Mouse (Mus musculus) embryonic facial prominence, embryonic 14.5 days (tissue): ENCODE data around the gene Slc25a29. TPM values are rescaled to one million over a fixed set of nuclear protein-coding genes. Genes with fewer than 3 reads are reported as not detected.

Source experiments
- ATAC-seq: fragments of 200-750 bp; cut with Nextera tagmentation; 2 replicates; pipeline ENCODE4 v1.8.0; 2017; ENCODE audit warnings: low read depth, moderate number of reproducible peaks, moderate TSS enrichment
- DNase-seq: peaks from one replicate; pipeline ENCODE4 v3.0.0-alpha.2; 2015; ENCODE audit warnings: low spot score
- H3K27ac ChIP-seq: fragments of 300-500 bp; sonication (generic); replicated peaks from 2 replicates; pipeline ENCODE4 v1.5.1; 2014; ENCODE audit warnings: low read depth, mild to moderate bottlenecking, low read length, moderate library complexity
- H3K27me3 ChIP-seq: fragments of 300-500 bp; sonication (generic); replicated peaks from 2 replicates; pipeline ENCODE4 v1.6.1; 2014; ENCODE audit warnings: low read length; ENCODE audit not compliant: control insufficient read depth, insufficient read depth
- H3K36me3 ChIP-seq: fragments of 300-500 bp; sonication (generic); 2 replicates; pipeline ENCODE4 v1.6.1; 2014; ENCODE audit warnings: low read length, mixed read lengths; ENCODE audit not compliant: control insufficient read depth, insufficient read depth
- H3K4me1 ChIP-seq: fragments of 300-500 bp; sonication (generic); 2 replicates; pipeline ENCODE4 v1.6.1; 2014; ENCODE audit warnings: antibody characterized with exemption, low read length; ENCODE audit not compliant: control insufficient read depth, insufficient read depth
- H3K4me2 ChIP-seq: fragments of 300-500 bp; sonication (generic); 2 replicates; pipeline ENCODE4 v1.6.1; 2014; ENCODE audit warnings: low read depth, mild to moderate bottlenecking, low read length, moderate library complexity, mixed read lengths
- H3K4me3 ChIP-seq: fragments of 300-500 bp; sonication (generic); 2 replicates; pipeline ENCODE4 v1.5.1; 2014; ENCODE audit warnings: low read depth, mild to moderate bottlenecking, low read length
- H3K9ac ChIP-seq: fragments of 300-500 bp; sonication (generic); 2 replicates; pipeline ENCODE4 v1.6.1; 2014; ENCODE audit warnings: low read depth, mild to moderate bottlenecking, low read length, moderate library complexity, mixed read lengths
- H3K9me3 ChIP-seq: fragments of 300-500 bp; sonication (generic); 2 replicates; pipeline ENCODE4 v1.6.1; 2016; ENCODE audit warnings: low read length; ENCODE audit not compliant: control insufficient read depth
- WGBS: fragments of 180-500 bp; shearing (Covaris S2); extraction: QIAGEN DNeasy Blood & Tissue Kit; methylation state at CpG from one replicate; pipeline ENCODE4 v1.1.7; 2014; 5-methylcytosine and 5-hydroxymethylcytosine counted together
- polyA plus RNA-seq: library from polyadenylated mRNA; unstranded; fragments of >200 nt; fragmentation: Nextera tagmentation; extraction: Ambion mirVana; gene quantifications from 2 replicates; pipeline ENCODE4 v1.2.1, GENCODE M21; 2014

Slc25a29 gene
- polyA plus RNA-seq, 1 experiment from 2014 or later = 8.4 TPM

DNA sequence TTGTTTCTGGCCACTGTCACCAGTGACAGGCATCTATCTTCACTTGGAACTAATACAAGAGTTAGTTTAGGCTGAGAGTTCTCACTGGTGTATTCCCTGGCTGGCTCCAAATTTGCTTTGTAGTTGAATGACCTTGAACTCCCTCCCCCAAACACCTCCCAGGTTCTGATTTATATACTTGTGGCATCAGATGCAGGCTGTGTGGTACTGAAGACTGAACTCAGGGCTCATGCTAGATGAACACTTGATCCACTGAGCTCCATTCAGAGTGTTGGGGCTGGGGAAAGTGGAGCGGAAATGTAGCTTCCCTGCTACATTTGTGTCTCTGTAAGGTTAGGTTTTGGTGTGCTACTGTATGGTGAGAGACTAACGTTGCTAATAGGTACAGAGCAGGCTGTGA lies 31.3 kb downstream of the Slc25a29 start:
- ATAC-seq (no peak), DNase-seq (no peak)
- Histone ChIP-seq H3K4me2 (no peak overlapping the region), H3K4me1 (no peaks in the 10 kb centered on the region), H3K27me3 (no peaks in the 10 kb centered on the region), H3K9ac (no peak overlapping the region), H3K27ac (no peak overlapping the region), H3K9me3 (no peaks in the 10 kb centered on the region), H3K4me3 (no peak overlapping the region), H3K36me3 (peaks cover 4% of the 10 kb centered on the region; the same call in 1 of the 2 replicates)
- whole genome bisulfite sequencing = 84% methylated on average over 2 of the region's 2 CpGs

DNA sequence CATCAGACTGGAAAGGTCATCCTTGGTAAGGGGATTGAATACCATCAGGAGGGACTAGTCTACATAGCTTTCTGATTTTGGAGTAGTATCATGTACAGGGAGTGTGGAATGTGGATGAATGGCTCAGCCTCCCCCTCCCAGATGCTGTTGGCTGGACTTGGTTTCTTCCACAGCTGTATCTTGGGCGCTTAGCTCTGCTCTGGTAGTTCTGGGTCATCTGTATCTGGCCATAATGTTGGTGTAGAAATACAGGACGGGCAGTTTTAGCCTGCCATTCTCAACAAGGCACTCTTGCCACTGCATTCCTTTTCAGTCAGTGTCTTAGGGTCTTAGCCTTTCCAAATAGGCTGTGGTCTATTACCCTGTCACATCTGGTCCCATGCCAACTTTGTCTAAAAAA lies 34.1 kb downstream of the Slc25a29 start:
- no peaks in the 10 kb centered on the region for H3K4me1 ChIP-seq
- 69% methylated on average over 2 of the region's 2 CpGs for WGBS
- no peaks in the 10 kb centered on the region for H3K9me3 ChIP-seq
- H3K27ac ChIP-seq = no peak overlapping the region
- H3K9ac ChIP-seq = no peak overlapping the region
- DNase-seq (no peak), ATAC-seq (no peak)
- no peaks in the 10 kb centered on the region for H3K36me3 ChIP-seq
- H3K27me3 ChIP-seq = no peaks in the 10 kb centered on the region
- H3K4me2 ChIP-seq = no peak overlapping the region
- no peak overlapping the region for H3K4me3 ChIP-seq

- no peaks in the 10 kb centered on the region for H3K36me3 ChIP-seq
- H3K27ac ChIP-seq = peak overlapping the region; percentile 99
- H3K4me3 ChIP-seq = peak overlapping the region; percentile 100
- peak; percentile 29 for DNase-seq
- peak overlapping the region; percentile 92 for H3K9ac ChIP-seq
- ATAC-seq = no peak
- H3K4me2 ChIP-seq = peak overlapping the region; percentile 80
- H3K4me1 ChIP-seq = peaks cover 19% of the 10 kb centered on the region
- no peaks in the 10 kb centered on the region for H3K27me3 ChIP-seq
- 15% methylated on average over 9 of the region's 9 CpGs for WGBS
- no peaks in the 10 kb centered on the region for H3K9me3 ChIP-seq
Observed at GRCm38 (mm10) chr12:108794979-108795537, 40.6 kb downstream of the Slc25a29 start.

- Histone ChIP-seq H3K36me3 (no peaks in the 10 kb centered on the region), H3K4me2 (peak overlapping the region; percentile 80), H3K4me1 (peaks cover 19% of the 10 kb centered on the region), H3K9ac (peak overlapping the region; percentile 92), H3K27ac (peak overlapping the region; percentile 99), H3K4me3 (peak overlapping the region; percentile 100), H3K27me3 (no peaks in the 10 kb centered on the region), H3K9me3 (no peaks in the 10 kb centered on the region)
- WGBS = under 1% methylated on average over 37 of the region's 94 CpGs
- peak; percentile 71 for ATAC-seq
- peak; percentile 93 for DNase-seq
Observed at GRCm38 (mm10) chr12:108794078-108794711, 41.5 kb downstream of the Slc25a29 start.

GRCm38 (mm10) chr12:108793453-108793941 lies 42.2 kb downstream of the Slc25a29 start:
- H3K4me2 ChIP-seq = peak overlapping the region; percentile 80
- DNase-seq (no peak), ATAC-seq (no peak; the same call in 1 of the 2 replicates)
- peak overlapping the region; percentile 92 for H3K9ac ChIP-seq
- H3K4me3 ChIP-seq = peak overlapping the region; percentile 100
- peaks cover 19% of the 10 kb centered on the region for H3K4me1 ChIP-seq
- H3K27me3 ChIP-seq = no peaks in the 10 kb centered on the region
- H3K9me3 ChIP-seq = no peaks in the 10 kb centered on the region
- H3K36me3 ChIP-seq = no peaks in the 10 kb centered on the region
- 0% methylated on average over 7 of the region's 71 CpGs for WGBS
- H3K27ac ChIP-seq = peak overlapping the region; percentile 99

DNA sequence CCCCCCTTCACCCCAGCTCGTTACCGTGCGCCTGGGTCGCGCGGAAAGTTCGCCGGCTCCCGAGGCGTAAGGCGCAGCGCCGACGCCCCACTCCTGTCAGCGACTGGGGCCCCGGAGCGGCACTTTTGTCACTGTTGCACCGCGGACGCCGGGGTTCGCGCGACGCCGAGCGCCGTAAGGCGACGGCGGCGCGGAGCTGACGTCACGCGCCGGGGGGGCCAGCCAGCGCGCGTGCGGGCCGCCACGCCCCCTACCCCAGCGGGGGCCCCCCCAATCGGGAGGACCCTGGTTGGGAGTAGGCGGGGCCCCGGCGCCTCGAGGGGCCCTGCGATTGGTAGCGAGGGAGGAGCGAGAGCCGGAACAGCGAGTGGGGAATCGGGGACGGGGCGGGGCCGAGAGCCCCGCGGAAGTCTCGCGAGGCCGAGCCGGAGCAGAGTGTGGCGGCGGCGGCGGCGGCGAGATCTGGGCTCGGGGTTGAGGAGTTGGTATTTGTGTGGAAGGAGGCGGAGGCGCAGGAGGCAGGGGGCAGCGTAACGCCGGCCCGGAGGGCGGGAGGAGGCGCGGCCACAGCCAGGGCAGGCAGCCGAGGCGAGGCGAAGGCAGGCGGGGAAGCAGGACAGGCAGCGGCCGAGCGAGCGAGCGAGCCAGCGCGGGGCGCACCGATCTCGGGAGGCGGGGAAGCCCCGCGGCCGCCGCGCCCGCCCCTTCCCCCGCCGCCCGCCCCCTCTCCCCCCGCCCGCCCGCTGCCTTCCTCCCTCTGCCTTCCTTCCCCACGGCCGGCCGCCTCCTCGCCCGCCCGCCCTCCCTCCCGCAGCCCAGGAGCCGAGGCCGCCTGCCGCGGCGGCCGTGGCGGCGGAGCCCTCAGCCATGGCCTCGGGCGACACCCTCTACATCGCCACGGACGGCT lies 42.9 kb downstream of the Slc25a29 start, which contains the start of gene Yy1:
TSS of gene Yy1 (plus strand) at position 428 of the 907 bp plus-strand sequence.
- 0% methylated on average over 16 of the region's 127 CpGs for WGBS
- Histone ChIP-seq H3K4me1 (peaks cover 19% of the 10 kb centered on the region), H3K9me3 (no peaks in the 10 kb centered on the region), H3K4me3 (peak within 1 kb of the TSS; percentile 100), H3K36me3 (no peaks in the 10 kb centered on the region), H3K9ac (peak within 1 kb of the TSS; percentile 92), H3K27me3 (no peaks in the 10 kb centered on the region), H3K4me2 (peak within 1 kb of the TSS; percentile 80), H3K27ac (peak within 1 kb of the TSS; percentile 99)
- DNase-seq (peak; percentile 99), ATAC-seq (peak; percentile 93)

- Histone ChIP-seq H3K9ac (peak overlapping the region; percentile 90), H3K36me3 (no peaks in the 10 kb centered on the region), H3K4me3 (peak overlapping the region; percentile 100), H3K9me3 (no peaks in the 10 kb centered on the region), H3K27me3 (no peaks in the 10 kb centered on the region), H3K27ac (peak overlapping the region; percentile 99), H3K4me1 (peaks cover 19% of the 10 kb centered on the region), H3K4me2 (peak overlapping the region; percentile 67)
- DNase-seq (peak; percentile 90), ATAC-seq (peak; percentile 34)
- WGBS = 0% methylated on average over 22 of the region's 52 CpGs
Observed at GRCm38 (mm10) chr12:108792152-108792545, 43.5 kb downstream of the Slc25a29 start.

DNA sequence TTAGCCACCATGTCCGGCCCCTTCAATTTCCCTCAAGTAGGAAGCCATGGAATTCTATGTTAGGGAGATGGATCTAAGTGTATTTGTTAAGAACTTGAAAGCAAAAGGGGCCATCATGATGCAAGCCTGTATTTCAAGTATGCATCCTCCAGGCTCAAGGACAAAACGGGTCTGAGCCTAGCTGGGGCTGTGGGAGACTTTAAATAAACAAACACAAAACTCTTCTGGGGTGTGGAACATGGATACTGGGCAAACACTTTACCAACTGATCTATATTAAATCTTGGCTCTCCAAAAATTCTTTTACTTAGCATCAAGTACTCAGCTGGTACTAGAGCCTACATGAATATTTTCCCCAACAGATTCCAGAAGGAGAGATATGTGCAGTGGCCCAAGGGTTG lies 48.4 kb downstream of the Slc25a29 start:
- no peak for DNase-seq
- no peak overlapping the region for H3K9ac ChIP-seq
- H3K4me1 ChIP-seq = peaks cover 8% of the 10 kb centered on the region; the same call in 1 of the 2 replicates
- no peaks in the 10 kb centered on the region for H3K27me3 ChIP-seq
- no peaks in the 10 kb centered on the region; the same call in 1 of the 2 replicates for H3K9me3 ChIP-seq
- no peaks in the 10 kb centered on the region for H3K36me3 ChIP-seq
- 84% methylated on average over 2 of the region's 2 CpGs for WGBS
- H3K4me3 ChIP-seq = no peak overlapping the region
- no peak overlapping the region for H3K4me2 ChIP-seq
- no peak for ATAC-seq
- H3K27ac ChIP-seq = no peak overlapping the region
